Mouse (Mus musculus): ENCODE measurements at regions not wholly inside any gene's neighbourhood (a gene's known extent, or its start where the extent isn't known, plus 50 kb on each side); places are given as distances from the start of the nearest gene placed in this dataset.
"Not testable (repeated sequence)": the region's sequence is repeated elsewhere in the genome, so short reads cannot be mapped to it uniquely, and the experiment has no call there.

DNA sequence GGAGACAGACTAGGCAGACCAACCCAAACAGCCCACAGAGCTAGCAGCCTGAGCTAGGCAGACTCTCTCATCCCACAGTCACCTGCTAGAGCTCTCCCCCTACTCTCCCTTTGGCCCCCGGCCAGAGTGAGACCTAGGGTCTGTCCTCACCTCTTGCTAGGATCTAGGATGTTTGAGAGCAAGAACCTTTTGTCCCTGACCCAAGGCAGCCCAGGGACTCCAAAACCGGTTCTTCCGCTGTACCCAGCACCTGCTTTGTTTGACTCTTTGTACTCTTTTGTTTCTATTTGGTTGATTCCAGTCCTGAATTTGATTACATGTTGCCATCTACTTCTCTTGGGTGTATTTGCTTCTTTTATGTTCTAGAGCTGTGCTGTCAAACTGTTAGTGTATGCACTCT lies 75.3 kb downstream of the H60c start:
- DNase-seq (ENCODE audit: low spot score): peak; percentile 12

- DNase-seq (ENCODE audit: low spot score): no peak
Observed at GRCm38 (mm10) chr10:3188361-3188760, 79.2 kb downstream of the H60c start.

DNA sequence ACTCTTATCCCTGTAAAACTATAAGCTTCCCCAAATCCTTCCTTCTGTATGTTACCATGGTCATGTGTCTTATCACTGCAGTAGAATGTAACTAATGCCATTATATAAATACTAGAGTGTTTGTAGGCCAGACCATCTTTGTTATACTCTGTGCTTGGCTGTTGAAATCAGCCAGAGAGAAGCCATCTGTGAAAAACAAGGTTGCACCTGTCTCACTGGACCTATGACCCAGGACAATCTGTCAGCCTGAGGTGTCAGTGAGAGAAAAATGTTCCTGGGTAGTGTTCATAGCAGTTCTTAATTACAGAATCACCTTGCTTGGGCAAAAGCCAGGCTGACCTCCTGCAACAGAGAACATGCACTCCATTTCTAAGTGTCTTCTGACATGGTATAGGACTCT lies 87.5 kb downstream of the H60c start:
- no peak for DNase-seq (ENCODE audit: low spot score)

DNA sequence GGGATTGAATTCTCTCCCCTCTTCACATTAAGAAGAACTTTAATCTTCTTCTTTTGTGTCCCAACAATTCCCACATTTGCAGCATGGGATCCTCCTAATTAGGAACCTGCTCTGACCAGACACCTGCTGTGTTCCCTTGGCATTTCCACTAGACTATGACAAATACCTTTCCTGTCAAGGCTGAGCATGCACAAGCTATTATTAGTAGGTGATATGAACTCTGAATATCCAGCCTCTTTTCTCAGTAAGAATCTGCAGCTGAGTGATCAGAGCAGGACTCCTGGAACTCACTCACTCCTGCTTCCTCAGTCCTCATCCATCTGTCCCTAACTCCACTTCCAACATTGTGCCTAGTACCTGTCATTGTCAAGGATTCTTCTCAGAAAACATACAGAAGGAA lies 94.0 kb downstream of the H60c start:
- DNase-seq (ENCODE audit: low spot score): no peak

- not testable (repeated sequence) for DNase-seq (ENCODE audit: low spot score)
Observed at GRCm38 (mm10) chr10:3172927-3173326, 94.6 kb downstream of the H60c start.

- DNase-seq (ENCODE audit: low spot score): no peak
Observed at GRCm38 (mm10) chr10:3172257-3172656, 95.3 kb downstream of the H60c start.

GRCm38 (mm10) chr10:3171366-3171765 lies 96.2 kb downstream of the H60c start:
- DNase-seq (ENCODE audit: low spot score): no peak

GRCm38 (mm10) chr10:3155542-3155941 lies 112.0 kb downstream of the H60c start:
- DNase-seq (ENCODE audit: low spot score): peak; percentile 24

- no peak for DNase-seq (ENCODE audit: low spot score)
Observed at GRCm38 (mm10) chr10:3148171-3148570, 119.4 kb downstream of the H60c start.

DNA sequence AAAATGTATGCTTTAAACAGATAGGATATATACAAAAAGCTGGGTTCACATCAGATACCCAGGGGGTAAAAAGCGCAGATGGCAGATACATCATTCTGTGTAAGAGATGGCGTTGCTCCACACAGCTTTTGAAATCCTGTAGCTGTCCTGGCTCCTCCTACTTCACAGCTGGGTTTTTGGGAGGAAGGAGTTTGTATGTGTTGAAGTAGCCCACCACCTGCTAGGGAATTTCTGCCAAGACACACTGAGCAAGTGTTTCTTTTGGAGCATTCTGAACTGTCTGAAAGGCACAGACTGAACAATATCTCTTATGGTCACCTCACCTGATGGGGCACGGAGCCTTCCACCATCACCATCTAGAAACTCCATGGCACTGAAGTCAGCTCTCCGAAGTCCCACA lies 128.3 kb downstream of the H60c start:
- DNase-seq (ENCODE audit: low spot score): no peak

DNA sequence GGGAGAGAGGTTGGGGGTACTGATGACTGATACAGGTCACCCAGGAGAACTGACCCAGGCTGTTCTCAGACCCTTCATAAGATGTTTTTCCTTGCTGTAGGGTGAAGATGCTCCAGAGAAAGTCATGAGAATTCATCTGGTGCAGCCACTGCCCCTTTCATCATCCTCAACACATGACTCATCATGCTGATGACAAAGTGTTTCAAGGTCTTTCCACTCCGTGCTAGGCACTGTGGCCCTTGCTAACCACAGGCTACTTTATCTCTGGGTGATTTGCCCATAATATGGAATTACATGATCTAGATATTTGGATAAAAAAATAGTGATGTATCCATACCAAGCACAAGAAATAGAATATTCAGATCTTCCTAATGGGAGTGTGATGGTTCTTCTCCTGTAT lies 140.1 kb downstream of the H60c start:
- DNase-seq (ENCODE audit: low spot score): no peak

DNA sequence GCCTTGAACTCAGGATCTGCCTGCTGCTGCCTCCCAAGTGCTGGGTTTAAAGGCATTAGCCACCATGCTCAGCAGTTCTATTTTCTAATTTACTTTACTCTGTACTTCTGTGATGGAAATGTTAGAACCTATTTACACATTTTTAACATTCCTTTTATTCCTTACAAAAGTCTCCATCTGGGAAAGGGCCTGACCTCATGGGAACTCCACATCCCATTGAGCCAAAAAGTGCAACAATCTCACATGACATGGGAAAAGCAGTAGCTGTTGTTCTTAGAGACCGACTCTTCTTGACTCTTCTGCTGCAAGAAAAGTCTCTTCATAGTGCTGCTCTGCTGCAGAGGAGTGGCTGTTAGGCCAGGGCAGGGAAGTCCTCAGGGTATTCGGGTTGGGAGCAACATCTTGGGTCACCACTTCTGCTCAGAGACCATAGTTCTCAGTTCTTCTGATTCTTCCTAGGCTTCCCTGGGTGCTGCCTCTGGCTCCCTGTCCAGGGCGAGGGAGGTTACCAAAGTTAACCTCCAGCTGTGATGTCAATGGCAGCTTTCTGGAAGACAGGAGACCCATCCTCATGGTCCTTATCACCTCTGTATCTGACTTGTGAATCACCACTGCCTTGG lies 150.0 kb downstream of the H60c start:
- no peak for DNase-seq (ENCODE audit: low spot score)

DNA sequence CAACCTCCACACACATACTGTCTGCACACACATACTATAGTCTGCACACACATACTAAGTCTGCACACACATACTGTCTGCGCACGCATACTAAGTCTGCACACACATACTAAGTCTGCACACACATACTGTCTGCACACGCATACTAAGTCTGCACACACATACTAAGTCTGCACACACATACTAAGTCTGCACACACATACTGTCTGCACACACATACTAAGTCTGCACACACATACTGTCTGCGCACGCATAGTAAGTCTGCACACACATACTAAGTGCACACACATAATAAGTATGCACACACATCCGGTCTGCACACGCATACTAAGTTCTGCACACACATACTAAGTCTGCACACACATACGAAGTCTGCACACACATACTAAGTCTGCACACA lies 153.2 kb downstream of the H60c start:
- not testable (repeated sequence) for DNase-seq (ENCODE audit: low spot score)

DNA sequence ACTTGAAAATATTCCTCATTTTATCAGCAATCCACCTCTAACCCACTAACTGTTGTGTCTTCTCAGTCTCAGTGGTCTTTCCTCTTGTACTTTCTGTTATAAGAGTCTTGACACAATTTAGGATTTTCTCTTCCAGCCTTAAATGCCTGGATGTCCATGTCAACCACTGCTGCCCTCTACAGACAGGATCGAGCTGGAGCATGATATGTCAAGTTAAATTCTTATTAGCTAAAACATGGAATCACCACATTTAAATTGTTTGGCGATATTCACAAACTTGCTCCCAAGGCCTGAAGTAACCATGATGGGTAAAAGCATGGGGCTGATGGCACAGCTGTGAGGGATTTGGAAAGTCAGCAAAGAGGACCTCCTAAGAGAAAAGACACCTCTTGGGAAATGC lies 159.6 kb downstream of the H60c start:
- DNase-seq (ENCODE audit: low spot score): not testable (repeated sequence)
